Mouse (Mus musculus): Measurements from ENCODE around the gene Tmem198b.

Tmem198b gene

DNA sequence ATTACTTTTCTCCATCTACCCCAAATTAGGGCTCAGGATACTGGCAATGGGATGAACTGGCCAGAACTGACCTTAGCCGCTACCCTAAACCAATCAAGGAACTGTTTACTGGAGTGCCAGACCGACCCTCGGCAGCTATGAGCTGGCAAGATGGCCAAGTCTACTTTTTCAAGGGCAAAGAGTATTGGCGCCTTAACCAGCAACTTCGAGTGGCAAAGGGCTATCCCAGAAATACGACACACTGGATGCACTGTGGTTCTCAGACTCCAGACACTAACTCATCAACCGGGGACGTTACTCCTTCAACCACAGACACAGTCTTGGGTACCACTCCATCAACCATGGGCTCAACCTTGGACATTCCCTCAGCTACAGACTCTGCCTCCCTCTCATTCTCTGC is 5.5 kb downstream of the Tmem198b start:
- DNase-seq, result no peak

- DNase-seq, result no peak
Measured at GRCm38 (mm10) chr10:128795581-128795980, 8.6 kb downstream of the Tmem198b start.

DNA sequence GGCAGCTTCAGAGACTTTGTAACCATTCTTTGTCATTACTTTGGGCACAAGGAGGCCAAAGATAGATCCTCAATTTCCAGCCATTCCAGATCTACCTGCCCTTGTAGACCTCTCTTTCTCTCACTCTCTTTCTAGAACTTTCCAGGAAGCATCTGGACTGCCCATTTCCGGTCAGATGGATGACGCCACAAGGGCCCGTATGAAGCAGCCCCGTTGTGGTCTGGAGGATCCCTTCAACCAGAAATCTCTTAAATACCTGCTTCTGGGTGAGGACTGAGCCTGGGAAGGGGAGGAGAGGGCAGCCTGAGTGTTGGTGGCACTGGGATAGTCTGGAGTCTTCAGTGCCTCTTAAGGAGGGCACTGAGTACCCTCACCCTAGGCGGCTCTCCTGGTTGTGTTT is 9.8 kb downstream of the Tmem198b start:
- no peak for DNase-seq

- no peak for DNase-seq
Measured at GRCm38 (mm10) chr10:128793258-128793657, 10.9 kb downstream of the Tmem198b start.

DNA sequence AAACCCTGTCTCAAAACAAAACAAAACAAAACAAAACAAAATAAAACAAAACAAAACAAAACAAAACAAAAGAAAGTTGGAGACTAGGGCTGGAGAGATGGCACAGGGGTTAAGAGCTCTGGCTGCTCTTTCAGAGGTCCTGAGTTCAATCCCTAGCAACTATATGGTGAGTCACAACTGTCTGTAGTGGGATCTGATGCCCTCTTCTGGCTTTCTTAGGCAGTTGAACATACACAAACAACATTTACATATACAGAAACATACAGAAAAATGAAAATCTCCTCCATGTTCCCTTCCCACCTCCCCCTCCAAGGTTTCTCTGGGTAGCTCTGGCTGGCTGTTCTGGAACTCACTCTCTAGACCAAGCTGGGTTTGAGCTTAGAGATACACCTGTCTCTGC is 12.1 kb downstream of the Tmem198b start:
- no peak for DNase-seq

- DNase-seq, result no peak
Measured at GRCm38 (mm10) chr10:128790398-128791124, 13.6 kb downstream of the Tmem198b start, which contains the start of gene Mmp19. Gene Mmp19 (plus strand): TSS chr10:128790910.

- no peak for DNase-seq
Measured at GRCm38 (mm10) chr10:128780200-128780599, 24.0 kb downstream of the Tmem198b start.

GRCm38 (mm10) chr10:128779011-128779795 is 25.0 kb downstream of the Tmem198b start:
- no peak for DNase-seq

GRCm38 (mm10) chr10:128778441-128778840 is 25.7 kb downstream of the Tmem198b start:
- DNase-seq, result no peak

- no peak for DNase-seq
Measured at GRCm38 (mm10) chr10:128773685-128774084, 30.5 kb downstream of the Tmem198b start.

GRCm38 (mm10) chr10:128772895-128773294 is 31.3 kb downstream of the Tmem198b start:
- DNase-seq, result no peak
